Mouse (Mus musculus) CH12.LX (cell line): ENCODE data around the gene Catsper1. TPM values are rescaled to one million over a fixed set of nuclear protein-coding genes. Genes with fewer than 3 reads are reported as not detected.

Experiments
- DNase-seq: peaks from one replicate; pipeline ENCODE4 v3.0.0-alpha.2; 2013; ENCODE audit errors: extremely low read depth
- H3K27ac ChIP-seq: 2 replicates; pipeline ENCODE4 v1.5.1; 2012; ENCODE audit warnings: low read depth, mild to moderate bottlenecking, control low read depth, moderate library complexity; ENCODE audit not compliant: insufficient read depth
- H3K27me3 ChIP-seq: replicated peaks from 2 replicates; pipeline ENCODE3; 2012; ENCODE audit warnings: inconsistent platforms
- H3K36me3 ChIP-seq, 2 experiments: replicated peaks in 1 of 2; 2 replicates each; pipeline versions ENCODE3 to v1.6.1; 2012; ENCODE audit warnings: inconsistent platforms in 1 of 2, low read length in 1 of 2, mild to moderate bottlenecking in 1 of 2, mixed read lengths in 1 of 2, moderate library complexity in 1 of 2; ENCODE audit not compliant: control insufficient read depth in 1 of 2, insufficient read depth in 1 of 2
- H3K4me1 ChIP-seq, 2 experiments: 2 replicates each; pipeline ENCODE4 v1.6.1; 2012; ENCODE audit warnings: inconsistent platforms in 1 of 2, moderate library complexity in 1 of 2; ENCODE audit not compliant: insufficient read depth in 2 of 2, control insufficient read depth in 1 of 2
- H3K4me2 ChIP-seq: 2 replicates; pipeline ENCODE4 v1.6.1; 2012; ENCODE audit warnings: low read depth, mild to moderate bottlenecking, control low read depth; ENCODE audit not compliant: poor library complexity, insufficient read depth, severe bottlenecking
- H3K4me3 ChIP-seq, 3 experiments: fragments of 150-350 bp in 1 of 3; sonication (generic) in 1 of 3; replicated peaks in 1 of 3; 2 replicates each; pipeline versions ENCODE3 to v1.5.1; 2011 to 2012; ENCODE audit warnings: low read depth in 2 of 3, low read length in 2 of 3, mild to moderate bottlenecking in 2 of 3, moderate library complexity in 2 of 3, control low read depth in 1 of 3, improper control_type of control experiment in 1 of 3, inconsistent platforms in 1 of 3, mixed read lengths in 1 of 3; ENCODE audit not compliant: poor library complexity in 1 of 3
- H3K79me2 ChIP-seq: replicated peaks from 2 replicates; pipeline ENCODE4 v1.6.1; 2012; ENCODE audit warnings: mild to moderate bottlenecking, moderate library complexity; ENCODE audit not compliant: control insufficient read depth, poor library complexity, insufficient read depth, severe bottlenecking; ENCODE audit errors: extremely low read depth
- H3K9ac ChIP-seq: 2 replicates; pipeline ENCODE4 v1.6.1; 2012; ENCODE audit warnings: low read depth, mild to moderate bottlenecking, control low read depth, moderate library complexity; ENCODE audit not compliant: insufficient read depth
- H3K9me3 ChIP-seq: replicated peaks from 2 replicates; pipeline ENCODE3; 2012; ENCODE audit warnings: low read length, inconsistent platforms, mixed read lengths
- BHLHE40 ChIP-seq: IDR thresholded peaks from 2 replicates; pipeline ENCODE4 v1.6.1; 2011; ENCODE audit warnings: mild to moderate bottlenecking, low read depth, low read length, improper control_type of control experiment
- CHD1 ChIP-seq: IDR thresholded peaks from 2 replicates; pipeline ENCODE4 v1.6.1; 2012; ENCODE audit warnings: low read depth, low read length, improper control_type of control experiment, inconsistent platforms
- CHD2 ChIP-seq: IDR thresholded peaks from 2 replicates; pipeline ENCODE4 v1.6.1; 2011; ENCODE audit warnings: low read length, improper control_type of control experiment
- CTCF ChIP-seq, 2 experiments: IDR thresholded peaks in 1 of 2; conservative IDR thresholded peaks in 1 of 2; 2 replicates each; pipeline ENCODE4 v1.5.1; 2011 to 2012; ENCODE audit warnings: low read depth in 2 of 2, low read length in 2 of 2, improper control_type of control experiment in 1 of 2, inconsistent platforms in 1 of 2, mild to moderate bottlenecking in 1 of 2, moderate library complexity in 1 of 2
- E2F4 ChIP-seq: IDR thresholded peaks from 2 replicates; pipeline ENCODE4 v1.6.1; 2011; ENCODE audit warnings: low read depth, low read length, improper control_type of control experiment; ENCODE audit not compliant: insufficient replicate concordance
- EP300 ChIP-seq: IDR thresholded peaks from 2 replicates; pipeline ENCODE4 v1.6.1; 2011; ENCODE audit warnings: low read length, improper control_type of control experiment
- ETS1 ChIP-seq: conservative IDR thresholded peaks from 2 replicates; pipeline ENCODE4 v1.6.1; 2012; ENCODE audit warnings: low read depth, mild to moderate bottlenecking, inconsistent platforms, low read length, improper control_type of control experiment, moderate library complexity
- GABPA ChIP-seq: IDR thresholded peaks from 2 replicates; pipeline ENCODE4 v1.6.1; 2012; ENCODE audit warnings: low read depth, low read length, improper control_type of control experiment, inconsistent platforms; ENCODE audit not compliant: insufficient replicate concordance
- HCFC1 ChIP-seq: IDR thresholded peaks from 2 replicates; pipeline ENCODE4 v1.6.1; 2012; ENCODE audit warnings: low read depth, mild to moderate bottlenecking, inconsistent platforms, low read length, improper control_type of control experiment
- IRF4 ChIP-seq: IDR thresholded peaks from 2 replicates; pipeline ENCODE4 v1.6.1; 2014; ENCODE audit warnings: low read depth, mild to moderate bottlenecking, inconsistent platforms, low read length, improper control_type of control experiment
- JUN ChIP-seq: IDR thresholded peaks from 2 replicates; pipeline ENCODE4 v1.6.1; 2011; ENCODE audit warnings: low read depth, mild to moderate bottlenecking, low read length, improper control_type of control experiment, moderate library complexity; ENCODE audit not compliant: insufficient read depth
- JUND ChIP-seq: conservative IDR thresholded peaks from 2 replicates; pipeline ENCODE4 v1.6.1; 2011; ENCODE audit warnings: low read depth, low read length, improper control_type of control experiment
- KAT2A ChIP-seq: IDR thresholded peaks from 2 replicates; pipeline ENCODE4 v1.6.1; 2012; ENCODE audit warnings: low read length, improper control_type of control experiment, inconsistent platforms; ENCODE audit not compliant: insufficient replicate concordance
- MAFK ChIP-seq: IDR thresholded peaks from 2 replicates; pipeline ENCODE4 v1.6.1; 2011; ENCODE audit warnings: low read length, improper control_type of control experiment; ENCODE audit not compliant: insufficient replicate concordance
- MAX ChIP-seq: IDR thresholded peaks from 2 replicates; pipeline ENCODE4 v1.6.1; 2011; ENCODE audit warnings: low read length, improper control_type of control experiment
- MAZ ChIP-seq: IDR thresholded peaks from 2 replicates; pipeline ENCODE4 v1.6.1; 2012; ENCODE audit warnings: low read depth, mild to moderate bottlenecking, inconsistent platforms, low read length, improper control_type of control experiment, moderate library complexity
- MEF2A ChIP-seq: IDR thresholded peaks from 2 replicates; pipeline ENCODE4 v1.6.1; 2014; ENCODE audit warnings: low read depth, mild to moderate bottlenecking, inconsistent platforms, low read length, improper control_type of control experiment, borderline replicate concordance
- MYC ChIP-seq: IDR thresholded peaks from 2 replicates; pipeline ENCODE4 v1.6.1; 2011; ENCODE audit warnings: low read depth, mild to moderate bottlenecking, improper control_type of control experiment, low read length
- NELFE ChIP-seq: IDR thresholded peaks from 2 replicates; pipeline ENCODE4 v1.6.1; 2011; ENCODE audit warnings: low read depth, low read length, improper control_type of control experiment
- NRF1 ChIP-seq: IDR thresholded peaks from 2 replicates; pipeline ENCODE4 v1.6.1; 2014; ENCODE audit warnings: low read depth, mild to moderate bottlenecking, inconsistent platforms, low read length, improper control_type of control experiment, moderate library complexity
- POLR2A ChIP-seq: IDR thresholded peaks from 2 replicates; pipeline ENCODE4 v1.6.1; 2011; ENCODE audit warnings: low read depth, mild to moderate bottlenecking, improper control_type of control experiment, low read length
- RAD21 ChIP-seq: IDR thresholded peaks from 2 replicates; pipeline ENCODE4 v1.6.1; 2011; ENCODE audit warnings: low read depth, mild to moderate bottlenecking, low read length, improper control_type of control experiment, moderate library complexity
- RCOR1 ChIP-seq: conservative IDR thresholded peaks from 2 replicates; pipeline ENCODE4 v1.6.1; 2012; ENCODE audit warnings: low read depth, mild to moderate bottlenecking, inconsistent platforms, low read length, improper control_type of control experiment
- SIN3A ChIP-seq: IDR thresholded peaks from 2 replicates; pipeline ENCODE4 v1.6.1; 2012; ENCODE audit warnings: low read length, improper control_type of control experiment, inconsistent platforms
- SMC3 ChIP-seq: IDR thresholded peaks from 2 replicates; pipeline ENCODE4 v1.6.1; 2011; ENCODE audit warnings: low read depth, low read length, improper control_type of control experiment
- TBP ChIP-seq: conservative IDR thresholded peaks from 2 replicates; pipeline ENCODE4 v1.6.1; 2011; ENCODE audit warnings: low read depth, low read length, improper control_type of control experiment
- TCF12 ChIP-seq: IDR thresholded peaks from 2 replicates; pipeline ENCODE4 v1.6.1; 2014; ENCODE audit warnings: low read depth, mild to moderate bottlenecking, inconsistent platforms, low read length, improper control_type of control experiment
- UBTF ChIP-seq: IDR thresholded peaks from 2 replicates; pipeline ENCODE4 v1.6.1; 2012; ENCODE audit warnings: low read depth, mild to moderate bottlenecking, inconsistent platforms, low read length, improper control_type of control experiment, moderate library complexity
- USF2 ChIP-seq: conservative IDR thresholded peaks from 2 replicates; pipeline ENCODE4 v1.6.1; 2011; ENCODE audit warnings: low read depth, low read length, improper control_type of control experiment
- ZC3H11A ChIP-seq: IDR thresholded peaks from 2 replicates; pipeline ENCODE4 v1.6.1; 2012; ENCODE audit warnings: low read depth, mild to moderate bottlenecking, inconsistent platforms, low read length, improper control_type of control experiment
- ZMIZ1 ChIP-seq: IDR thresholded peaks from 2 replicates; pipeline ENCODE4 v1.6.1; 2012; ENCODE audit warnings: low read depth, mild to moderate bottlenecking, inconsistent platforms, low read length, improper control_type of control experiment
- ZNF384 ChIP-seq: IDR thresholded peaks from 2 replicates; pipeline ENCODE4 v1.6.1; 2012; ENCODE audit warnings: low read depth, low read length, improper control_type of control experiment, inconsistent platforms
- dilution Hi-C: fragments of 300-500 bp; cut with MboI; formaldehyde crosslinking; loops from 2 replicates; pipeline ENCODE4 v1.14.3; 2020; ENCODE audit warnings: low sequenced_read_pairs; ENCODE audit not compliant: extremely low pct_unique_long_range_greater_than_20kb, extremely low pct_ligation_motif_present
- in situ Hi-C: fragments of 300-500 bp; cut with MboI; formaldehyde crosslinking; loops from 3 replicates; pipeline ENCODE4 v1.14.3; 2019; ENCODE audit warnings: low sequenced_read_pairs, low pct_ligation_motif_present, low pct_unique_long_range_greater_than_20kb, mixed read lengths
- polyA plus RNA-seq: library from polyadenylated mRNA; unstranded; fragments of >175 nt; gene quantifications from 2 replicates; pipeline ENCODE4 v1.2.1, GENCODE M21; 2012; ENCODE audit warnings: low read depth; ENCODE audit not compliant: insufficient read length
- total RNA-seq, 2 experiments: library from RNA; depleted of rRNA; stranded (reverse); fragments of 300-350 nt in 1 of 2; fragments of >200 nt in 1 of 2; gene quantifications; 2 replicates each; pipeline ENCODE4 v1.2.3; 2012 to 2014

The Catsper1 gene
- total and polyA plus RNA-seq, 3 experiments: not detected

GRCm38 (mm10) chr19:5365751-5366150 is 30.2 kb downstream of the Catsper1 start (continued):
- TF ChIP-seq SIN3A (peak; percentile 86; the same call in 1 of the 2 replicates), HCFC1 (no peak), MAFK (no peak), EP300 (peak; percentile 60), UBTF (no peak), CTCF (conservative IDR thresholded peaks at IDR 0.05 in 1 of 2, IDR thresholded peaks at IDR 0.05 in 1 of 2; ENCODE audit: low read depth in 2 of 2, low read length in 2 of 2) (no peak), USF2 (no peak), IRF4 (no peak), POLR2A (no peak; the same call in 1 of the 2 replicates), RAD21 (no peak)

- peak; percentile 97 for DNase-seq
- Histone ChIP-seq H3K79me2 (peaks cover 41% of the 10 kb centered on the region), H3K4me1 (peaks cover 19 to 44% of the 10 kb centered on the region in 2 experiments), H3K27ac (peak within 1 kb of the TSS; percentile 88), H3K9me3 (no peaks in the 10 kb centered on the region), H3K4me3 (peak within 1 kb of the TSS; percentile 81 to 98 (median 94)), H3K27me3 (no peaks in the 10 kb centered on the region), H3K4me2 (peak within 1 kb of the TSS; percentile 80), H3K36me3 (peaks cover 33 to 58% of the 10 kb centered on the region in 2 experiments), H3K9ac (peak within 1 kb of the TSS; percentile 91)
- in situ Hi-C loops: no loop called here
- dilution Hi-C loops: no loop called here
- TF ChIP-seq USF2 (no peak), HCFC1 (peak; percentile 90), IRF4 (0 out of 2 replicates have a peak, but pooled peaks have one; percentile 36), MYC (peak; percentile 99), ZC3H11A (no peak), TCF12 (peak; percentile 22), RCOR1 (peak; percentile 72; the same call in 1 of the 2 replicates), CTCF (conservative IDR thresholded peaks at IDR 0.05 in 1 of 2, IDR thresholded peaks at IDR 0.05 in 1 of 2; ENCODE audit: low read depth in 2 of 2, low read length in 2 of 2) (peak in 1 of 2 experiments; percentile 0; a peak in 1 of 4 replicates), BHLHE40 (peak; percentile 67), SMC3 (no peak), MEF2A (0 out of 2 replicates have a peak, but pooled peaks have one; percentile 16), EP300 (0 out of 2 replicates have a peak, but pooled peaks have one; percentile 1), NELFE (peak; percentile 58; the same call in 1 of the 2 replicates), RAD21 (no peak), KAT2A (peak; percentile 83; the same call in 1 of the 2 replicates), MAFK (no peak), SIN3A (peak; percentile 89), MAZ (peak; percentile 94), MAX (peak; percentile 98), GABPA (peak; percentile 27; the same call in 1 of the 2 replicates), E2F4 (0 out of 2 replicates have a peak, but pooled peaks have one; percentile 34), CHD2 (peak; percentile 83; the same call in 1 of the 2 replicates), CHD1 (no peak), NRF1 (peak; percentile 54; the same call in 1 of the 2 replicates), ZMIZ1 (peak; percentile 75), JUN (no peak), JUND (0 out of 2 replicates have a peak, but pooled peaks have one; percentile 24), ZNF384 (peak; percentile 28; the same call in 1 of the 2 replicates), ETS1 (peak; percentile 42), TBP (peak; percentile 68; the same call in 1 of the 2 replicates)
Observed at GRCm38 (mm10) chr19:5366175-5367052, 30.9 kb downstream of the Catsper1 start, which contains the start of gene Eif1ad. Eif1ad (plus strand) TSS chr19:5366741.
